Mouse (Mus musculus): ENCODE measurements around the gene Sec24d. TPM values are rescaled to one million over a fixed set of nuclear protein-coding genes. Genes with fewer than 3 reads are reported as not detected.

Sec24d gene
- polyA plus RNA-seq, 1 experiment = 34.0 TPM

DNA sequence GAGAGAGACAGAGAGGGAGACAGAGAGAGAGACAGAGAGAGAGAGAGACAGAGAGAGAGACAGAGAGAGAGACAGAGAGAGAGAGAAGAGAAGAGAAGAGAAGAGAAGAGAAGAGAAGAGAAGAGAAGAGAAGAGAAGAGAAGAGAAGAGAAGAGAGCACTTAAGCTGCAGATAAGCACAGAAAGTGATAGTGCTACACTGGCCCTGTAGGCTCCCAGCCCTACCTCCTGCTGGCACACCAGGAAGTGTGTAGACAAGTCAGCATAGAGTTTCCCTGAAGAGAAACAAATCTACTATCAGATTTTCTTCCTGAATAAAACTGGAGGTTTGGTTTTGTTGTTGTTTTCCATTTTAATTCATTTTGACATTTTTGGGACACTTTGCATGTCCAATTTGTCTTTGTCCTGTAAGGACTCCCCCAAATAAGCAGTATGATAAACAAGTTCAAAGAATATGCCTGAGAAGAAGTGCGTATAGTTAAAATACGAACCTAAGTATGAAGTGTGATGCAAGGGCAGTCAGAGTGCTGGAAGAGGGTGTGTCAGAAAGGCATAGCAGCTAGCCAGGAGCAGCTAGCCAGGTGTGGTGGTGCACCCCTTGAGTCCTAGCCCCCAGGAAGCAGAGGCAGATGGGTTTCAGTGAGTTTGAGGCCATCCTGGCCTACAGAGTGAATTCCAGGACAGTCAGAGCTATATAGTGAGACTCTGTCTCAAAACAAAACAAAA is 65.2 kb downstream of the Sec24d start:
- no peak overlapping the region for H3K4me3 ChIP-seq (ENCODE audit: control insufficient read depth, insufficient read depth, low read length)
- WGBS = 94% methylated on average over 2 of the region's 2 CpGs
- TF ChIP-seq POLR2A (IDR thresholded peaks at IDR 0.05; ENCODE audit: control insufficient read depth, extremely low read depth, insufficient read depth, low read length, poor library complexity) (no peak), CTCF (IDR thresholded peaks at IDR 0.05; ENCODE audit: borderline replicate concordance, control insufficient read depth, extremely low read depth, insufficient read depth, low read length, poor library complexity) (no peak)
- H3K4me1 ChIP-seq (replicated peaks; ENCODE audit: control insufficient read depth, insufficient read depth, low read length) = peaks cover 2% of the 10 kb centered on the region; the same call in 1 of the 2 replicates
- DNase-seq = no peak
- no peaks in the 10 kb centered on the region for H3K36me3 ChIP-seq (ENCODE audit: control insufficient read depth, insufficient read depth, low read length)
- no peak overlapping the region for H3K27ac ChIP-seq (ENCODE audit: control insufficient read depth, insufficient read depth, low read length)
- H3K27me3 ChIP-seq (ENCODE audit: control insufficient read depth, insufficient read depth, low read length) = no peaks in the 10 kb centered on the region

DNA sequence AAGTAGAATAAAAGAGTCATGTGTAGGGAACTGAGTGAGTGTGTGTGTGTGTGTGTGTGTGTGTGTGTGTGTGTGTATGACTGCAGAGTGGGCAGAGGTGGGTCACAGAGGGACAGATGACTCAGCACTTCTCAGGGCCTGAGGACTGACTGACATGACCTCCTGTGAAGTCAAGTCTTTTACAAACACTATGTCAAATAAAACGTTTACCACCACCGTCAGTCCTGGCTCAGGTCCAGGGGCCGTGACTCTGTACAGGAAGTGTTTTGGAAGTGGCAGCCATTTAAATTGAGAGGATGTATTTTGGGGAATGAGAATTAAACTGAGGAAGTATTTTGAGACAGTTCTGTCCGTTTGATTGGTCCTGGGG is 65.8 kb downstream of the Sec24d start:
- 32% methylated on average over 4 of the region's 4 CpGs for WGBS
- H3K4me1 ChIP-seq (replicated peaks; ENCODE audit: control insufficient read depth, insufficient read depth, low read length) = peaks cover 2% of the 10 kb centered on the region; the same call in 1 of the 2 replicates
- H3K4me3 ChIP-seq (ENCODE audit: control insufficient read depth, insufficient read depth, low read length) = no peak overlapping the region
- H3K27me3 ChIP-seq (ENCODE audit: control insufficient read depth, insufficient read depth, low read length) = no peaks in the 10 kb centered on the region
- no peak for DNase-seq
- no peak overlapping the region for H3K27ac ChIP-seq (ENCODE audit: control insufficient read depth, insufficient read depth, low read length)
- TF ChIP-seq POLR2A (IDR thresholded peaks at IDR 0.05; ENCODE audit: control insufficient read depth, extremely low read depth, insufficient read depth, low read length, poor library complexity) = no peak
- no peak for TF ChIP-seq CTCF (IDR thresholded peaks at IDR 0.05; ENCODE audit: borderline replicate concordance, control insufficient read depth, extremely low read depth, insufficient read depth, low read length, poor library complexity)
- H3K36me3 ChIP-seq (ENCODE audit: control insufficient read depth, insufficient read depth, low read length) = no peaks in the 10 kb centered on the region

DNA sequence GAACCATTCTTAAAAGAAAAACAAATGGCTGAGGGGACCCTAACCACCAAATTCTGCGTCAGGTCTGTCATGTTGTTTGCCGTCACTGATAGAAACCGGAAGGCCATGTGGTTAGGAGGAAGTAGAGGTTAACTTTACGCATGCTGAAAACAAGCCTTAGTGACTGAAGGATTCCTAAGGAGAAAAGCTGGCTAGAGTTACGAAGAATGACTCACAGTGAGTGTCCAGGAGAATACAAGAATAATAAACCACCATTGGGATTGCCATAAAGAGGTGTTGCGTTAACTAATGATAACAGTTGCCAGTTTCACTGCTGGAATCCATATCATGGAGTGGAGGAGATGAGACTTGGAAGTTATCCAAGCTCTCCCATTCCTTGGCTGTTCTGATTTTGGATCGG is 67.7 kb downstream of the Sec24d start:
- TF ChIP-seq POLR2A (IDR thresholded peaks at IDR 0.05; ENCODE audit: control insufficient read depth, extremely low read depth, insufficient read depth, low read length, poor library complexity) (no peak), CTCF (IDR thresholded peaks at IDR 0.05; ENCODE audit: borderline replicate concordance, control insufficient read depth, extremely low read depth, insufficient read depth, low read length, poor library complexity) (no peak)
- Histone ChIP-seq H3K36me3 (ENCODE audit: control insufficient read depth, insufficient read depth, low read length) (no peaks in the 10 kb centered on the region), H3K27ac (ENCODE audit: control insufficient read depth, insufficient read depth, low read length) (no peak overlapping the region), H3K4me1 (replicated peaks; ENCODE audit: control insufficient read depth, insufficient read depth, low read length) (peaks cover 2% of the 10 kb centered on the region; the same call in 1 of the 2 replicates), H3K27me3 (ENCODE audit: control insufficient read depth, insufficient read depth, low read length) (no peaks in the 10 kb centered on the region), H3K4me3 (ENCODE audit: control insufficient read depth, insufficient read depth, low read length) (no peak overlapping the region)
- no peak for DNase-seq
- WGBS = 54% methylated on average over 7 of the region's 7 CpGs

DNA sequence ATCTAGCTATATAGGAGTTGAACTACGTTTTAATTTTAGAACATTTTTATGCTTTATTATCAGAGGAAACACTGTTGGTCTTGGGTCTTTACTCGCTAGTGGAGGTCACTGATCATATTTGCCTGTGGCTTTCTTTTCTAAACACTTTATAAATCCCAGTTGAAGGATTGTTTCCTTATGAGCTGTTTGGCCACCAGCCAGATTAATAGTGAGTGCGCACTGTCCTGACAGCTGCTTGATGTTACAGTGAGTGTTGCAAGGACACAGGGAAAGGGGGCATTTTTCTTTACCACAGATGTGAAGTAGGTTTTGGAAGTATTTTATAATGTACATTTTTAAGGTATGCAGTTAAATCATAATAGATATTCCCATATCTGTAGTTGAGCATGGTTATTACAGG is 68.2 kb downstream of the Sec24d start:
- Histone ChIP-seq H3K27me3 (ENCODE audit: control insufficient read depth, insufficient read depth, low read length) (no peaks in the 10 kb centered on the region), H3K4me3 (ENCODE audit: control insufficient read depth, insufficient read depth, low read length) (no peak overlapping the region), H3K27ac (ENCODE audit: control insufficient read depth, insufficient read depth, low read length) (no peak overlapping the region), H3K36me3 (ENCODE audit: control insufficient read depth, insufficient read depth, low read length) (no peaks in the 10 kb centered on the region), H3K4me1 (replicated peaks; ENCODE audit: control insufficient read depth, insufficient read depth, low read length) (peaks cover 2% of the 10 kb centered on the region; the same call in 1 of the 2 replicates)
- TF ChIP-seq POLR2A (IDR thresholded peaks at IDR 0.05; ENCODE audit: control insufficient read depth, extremely low read depth, insufficient read depth, low read length, poor library complexity) = no peak
- no peak for TF ChIP-seq CTCF (IDR thresholded peaks at IDR 0.05; ENCODE audit: borderline replicate concordance, control insufficient read depth, extremely low read depth, insufficient read depth, low read length, poor library complexity)
- no peak for DNase-seq
- 91% methylated on average over 3 of the region's 3 CpGs for WGBS

DNA sequence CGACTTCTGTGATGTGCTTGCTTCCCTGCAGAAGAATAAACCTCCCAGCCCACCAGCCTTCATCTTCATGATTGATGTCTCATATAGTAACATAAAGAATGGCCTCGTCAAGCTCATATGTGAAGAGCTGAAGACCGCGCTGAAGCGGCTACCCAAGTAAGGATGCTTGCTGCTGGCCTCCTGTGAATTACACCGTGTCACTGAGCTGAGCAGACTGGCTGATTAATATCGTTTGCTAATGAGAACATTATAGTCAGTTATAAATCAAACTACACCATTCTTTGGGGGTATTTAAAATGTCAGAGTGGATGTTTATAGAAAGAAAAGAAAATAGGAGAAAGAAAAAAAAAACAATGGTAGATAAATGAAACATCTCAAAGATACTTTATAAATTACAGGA is 69.2 kb downstream of the Sec24d start:
- H3K4me1 ChIP-seq (replicated peaks; ENCODE audit: control insufficient read depth, insufficient read depth, low read length) = peaks cover 2% of the 10 kb centered on the region; the same call in 1 of the 2 replicates
- no peaks in the 10 kb centered on the region for H3K36me3 ChIP-seq (ENCODE audit: control insufficient read depth, insufficient read depth, low read length)
- TF ChIP-seq POLR2A (IDR thresholded peaks at IDR 0.05; ENCODE audit: control insufficient read depth, extremely low read depth, insufficient read depth, low read length, poor library complexity) (no peak), CTCF (IDR thresholded peaks at IDR 0.05; ENCODE audit: borderline replicate concordance, control insufficient read depth, extremely low read depth, insufficient read depth, low read length, poor library complexity) (no peak)
- H3K27ac ChIP-seq (ENCODE audit: control insufficient read depth, insufficient read depth, low read length) = no peak overlapping the region
- no peak overlapping the region for H3K4me3 ChIP-seq (ENCODE audit: control insufficient read depth, insufficient read depth, low read length)
- 96% methylated on average over 7 of the region's 7 CpGs for WGBS
- H3K27me3 ChIP-seq (ENCODE audit: control insufficient read depth, insufficient read depth, low read length) = no peaks in the 10 kb centered on the region
- DNase-seq = no peak

DNA sequence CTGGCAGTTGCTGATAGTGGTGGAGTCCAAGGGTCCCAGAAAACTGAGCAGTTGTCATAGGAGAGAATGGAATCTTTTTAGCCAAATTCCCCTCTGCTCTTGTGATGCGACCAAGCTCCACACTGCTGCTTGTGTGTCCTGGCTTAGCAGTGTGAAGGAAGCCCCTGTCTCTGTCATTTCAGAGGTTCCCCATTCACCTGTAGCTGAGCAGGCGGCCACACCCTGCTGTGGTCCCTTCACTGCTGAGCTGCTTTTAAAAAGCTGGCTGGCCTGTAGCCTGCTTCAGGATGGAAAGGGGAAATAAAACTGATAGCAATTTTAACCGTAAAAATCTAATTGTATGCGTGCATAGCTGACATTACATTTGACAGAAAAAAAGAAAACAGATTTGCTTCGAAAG is 69.7 kb downstream of the Sec24d start:
- TF ChIP-seq CTCF (IDR thresholded peaks at IDR 0.05; ENCODE audit: borderline replicate concordance, control insufficient read depth, extremely low read depth, insufficient read depth, low read length, poor library complexity) = no peak
- TF ChIP-seq POLR2A (IDR thresholded peaks at IDR 0.05; ENCODE audit: control insufficient read depth, extremely low read depth, insufficient read depth, low read length, poor library complexity) = no peak
- no peak for DNase-seq
- Histone ChIP-seq H3K27ac (ENCODE audit: control insufficient read depth, insufficient read depth, low read length) (no peak overlapping the region), H3K4me3 (ENCODE audit: control insufficient read depth, insufficient read depth, low read length) (no peak overlapping the region), H3K27me3 (ENCODE audit: control insufficient read depth, insufficient read depth, low read length) (no peaks in the 10 kb centered on the region), H3K4me1 (replicated peaks; ENCODE audit: control insufficient read depth, insufficient read depth, low read length) (peaks cover 2% of the 10 kb centered on the region; the same call in 1 of the 2 replicates), H3K36me3 (ENCODE audit: control insufficient read depth, insufficient read depth, low read length) (no peaks in the 10 kb centered on the region)
- WGBS = 80% methylated on average over 5 of the region's 5 CpGs
